Mouse (Mus musculus) heart, embryonic 14.5 days (tissue): ENCODE data around the gene Cfap65. TPM values are rescaled to one million over a fixed set of nuclear protein-coding genes. Genes with fewer than 3 reads are reported as not detected.

ENCODE experiments used
- ATAC-seq: fragments of 200-750 bp; cut with Nextera tagmentation; 2 replicates; pipeline ENCODE4 v1.8.0; 2017; ENCODE audit warnings: low read depth, moderate TSS enrichment; ENCODE audit not compliant: insufficient number of reproducible peaks, insufficient read depth, low FRiP score
- H3K27ac ChIP-seq, 2 experiments: fragments of 200-500 bp in 1 of 2; fragments of 300-500 bp in 1 of 2; sonication (generic) in 1 of 2; replicated peaks in 1 of 2; 2 replicates each; pipeline ENCODE4 v1.5.1; 2012 to 2014; ENCODE audit warnings: low read depth in 2 of 2, low read length in 2 of 2, control low read depth in 1 of 2, mild to moderate bottlenecking in 1 of 2, mixed read lengths in 1 of 2; ENCODE audit not compliant: control insufficient read depth in 1 of 2, insufficient read depth in 1 of 2
- H3K27me3 ChIP-seq: fragments of 300-500 bp; sonication (generic); 2 replicates; pipeline ENCODE4 v1.6.1; 2014; ENCODE audit warnings: mild to moderate bottlenecking, low read length, control low read depth; ENCODE audit not compliant: control insufficient read depth, insufficient read depth
- H3K36me3 ChIP-seq: fragments of 300-500 bp; sonication (generic); 2 replicates; pipeline ENCODE4 v1.6.1; 2014; ENCODE audit warnings: mild to moderate bottlenecking, control low read depth, low read length, mixed read lengths; ENCODE audit not compliant: control insufficient read depth, insufficient read depth
- H3K4me1 ChIP-seq, 2 experiments: fragments of 200-500 bp in 1 of 2; fragments of 300-500 bp in 1 of 2; sonication (generic) in 1 of 2; 2 replicates each; pipeline ENCODE4 v1.6.1; 2012 to 2014; ENCODE audit warnings: low read length in 2 of 2, control low read depth in 1 of 2, mixed read lengths in 1 of 2; ENCODE audit not compliant: control insufficient read depth in 2 of 2, insufficient read depth in 2 of 2
- H3K4me2 ChIP-seq: fragments of 300-500 bp; sonication (generic); 2 replicates; pipeline ENCODE4 v1.6.1; 2014; ENCODE audit warnings: mild to moderate bottlenecking, low read length
- H3K4me3 ChIP-seq, 2 experiments: fragments of 200-500 bp in 1 of 2; fragments of 300-500 bp in 1 of 2; sonication (generic) in 1 of 2; 2 replicates each; pipeline ENCODE4 v1.5.1; 2012 to 2014; ENCODE audit warnings: low read length in 2 of 2, mild to moderate bottlenecking in 2 of 2, control low read depth in 1 of 2, low read depth in 1 of 2, moderate library complexity in 1 of 2; ENCODE audit not compliant: control insufficient read depth in 1 of 2, insufficient read depth in 1 of 2
- H3K9ac ChIP-seq: fragments of 300-500 bp; sonication (generic); 2 replicates; pipeline ENCODE4 v1.6.1; 2014; ENCODE audit warnings: mild to moderate bottlenecking, low read length
- H3K9me3 ChIP-seq: fragments of 300-500 bp; sonication (generic); 2 replicates; pipeline ENCODE4 v1.6.1; 2016; ENCODE audit warnings: low read length, control low read depth; ENCODE audit not compliant: control insufficient read depth
- WGBS: fragments of 180-500 bp; shearing (Covaris S2); extraction: QIAGEN DNeasy Blood & Tissue Kit; methylation state at CpG from one replicate; pipeline ENCODE4 v1.1.7; 2014; 5-methylcytosine and 5-hydroxymethylcytosine counted together
- polyA plus RNA-seq: library from polyadenylated mRNA; unstranded; fragments of >200 nt; fragmentation: Nextera tagmentation; extraction: Ambion mirVana; gene quantifications from 2 replicates; pipeline ENCODE4 v1.2.1, GENCODE M21; 2014

Gene Cfap65
- polyA plus RNA-seq, 1 experiment from 2014 or later: not detected

DNA sequence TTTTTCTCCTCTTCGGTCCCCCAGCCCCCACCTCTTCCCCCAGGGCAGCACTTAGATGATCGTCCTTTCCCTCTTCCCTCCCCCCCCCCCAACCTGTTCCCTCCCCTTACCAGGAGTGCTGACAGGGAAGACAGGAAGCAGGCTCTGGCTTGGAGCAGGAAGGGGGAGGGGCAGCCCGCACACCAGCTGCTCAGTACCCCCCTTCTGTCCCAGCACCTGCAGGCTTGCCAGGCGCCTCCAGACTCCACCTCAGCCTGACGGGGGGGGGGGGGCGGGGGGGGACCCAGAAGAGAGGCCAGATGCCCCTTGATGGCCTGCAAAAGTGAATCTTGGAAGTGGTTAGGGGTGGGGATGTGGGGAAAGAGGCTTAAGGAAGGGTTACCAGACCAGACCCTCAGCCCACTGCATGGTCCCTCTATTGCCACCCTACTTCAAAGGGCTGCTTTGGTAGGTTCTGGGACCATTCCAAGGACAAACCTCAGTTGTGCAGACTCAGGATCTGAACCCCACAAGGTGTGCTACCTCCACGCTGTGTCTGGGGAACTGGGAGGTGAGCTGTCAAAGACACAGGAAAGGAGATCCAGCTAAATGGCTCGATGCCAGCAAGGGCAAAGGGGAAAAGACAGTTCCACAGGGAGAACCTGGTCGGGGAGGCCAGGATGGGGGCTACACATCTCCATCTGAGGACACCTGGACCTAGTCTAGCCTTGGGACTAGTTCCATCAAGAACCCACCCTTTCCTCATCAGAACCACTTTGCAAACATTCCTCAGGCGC lies 36.6 kb downstream of the Cfap65 start:
- H3K4me3 ChIP-seq: no peak overlapping the region
- peaks cover 99% of the 10 kb centered on the region for H3K27me3 ChIP-seq
- 5% methylated on average over 7 of the region's 10 CpGs for WGBS
- H3K9ac ChIP-seq: no peak overlapping the region
- H3K36me3 ChIP-seq: no peaks in the 10 kb centered on the region
- no peak overlapping the region for H3K4me2 ChIP-seq
- peaks cover 2 to 12% of the 10 kb centered on the region in 2 experiments; a peak in 2 of 4 replicates for H3K4me1 ChIP-seq
- no peak for ATAC-seq
- H3K9me3 ChIP-seq: no peaks in the 10 kb centered on the region
- no peak overlapping the region for H3K27ac ChIP-seq

DNA sequence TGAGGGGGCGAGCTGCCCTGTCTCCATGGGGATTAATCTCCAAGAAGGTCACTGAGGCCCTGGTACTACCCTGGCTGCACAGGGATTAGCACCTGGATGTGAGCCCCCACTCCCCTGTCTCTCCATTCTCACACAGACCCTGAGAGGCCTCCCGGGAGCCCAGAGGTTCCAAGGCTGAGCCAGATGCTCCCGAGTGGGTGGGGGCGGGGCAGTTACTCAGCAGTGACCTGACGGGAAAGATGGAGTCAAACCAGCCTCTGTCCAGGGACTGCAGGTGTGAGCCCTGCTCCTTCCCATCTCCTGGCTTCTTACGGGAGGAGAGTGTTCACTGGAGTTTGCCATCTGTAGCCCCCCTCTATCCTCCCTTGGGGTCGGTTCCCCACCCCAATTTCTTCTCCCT lies 37.4 kb downstream of the Cfap65 start:
- Histone ChIP-seq H3K4me2 (no peak overlapping the region), H3K36me3 (no peaks in the 10 kb centered on the region), H3K9ac (no peak overlapping the region), H3K27me3 (peaks cover 99% of the 10 kb centered on the region), H3K4me3 (no peak overlapping the region), H3K27ac (no peak overlapping the region), H3K9me3 (no peaks in the 10 kb centered on the region), H3K4me1 (peaks cover 5 to 12% of the 10 kb centered on the region in 2 experiments; a peak in 2 of 4 replicates)
- no peak for ATAC-seq
- WGBS: 2% methylated on average over 7 of the region's 7 CpGs

DNA sequence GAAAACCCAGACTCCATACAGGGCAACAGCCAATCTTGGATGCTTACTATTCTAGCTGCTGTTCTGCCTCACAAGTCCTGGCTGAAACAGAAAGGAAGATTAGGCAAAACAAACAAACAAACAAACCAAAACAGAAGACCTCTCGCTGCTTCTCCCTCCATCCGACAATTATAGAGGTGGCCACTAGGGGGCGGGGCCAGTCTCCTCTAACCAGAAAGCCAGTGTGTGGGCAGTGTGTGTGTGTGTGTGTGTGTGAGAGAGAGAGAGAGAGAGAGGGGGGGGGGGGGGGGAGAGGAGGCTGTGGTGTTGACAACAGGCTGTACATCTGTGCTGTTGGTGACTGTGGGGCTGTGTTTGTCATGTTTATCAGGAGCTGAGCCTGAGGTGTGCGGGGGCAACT lies 40.4 kb downstream of the Cfap65 start:
- no peak for ATAC-seq
- Histone ChIP-seq H3K9me3 (no peaks in the 10 kb centered on the region), H3K4me1 (peaks cover 3 to 4% of the 10 kb centered on the region in 2 experiments; a peak in 2 of 4 replicates), H3K4me3 (no peak overlapping the region), H3K36me3 (no peaks in the 10 kb centered on the region), H3K4me2 (no peak overlapping the region), H3K27me3 (peaks cover 99% of the 10 kb centered on the region), H3K27ac (no peak overlapping the region), H3K9ac (no peak overlapping the region)
- 14% methylated on average over 4 of the region's 4 CpGs for WGBS

DNA sequence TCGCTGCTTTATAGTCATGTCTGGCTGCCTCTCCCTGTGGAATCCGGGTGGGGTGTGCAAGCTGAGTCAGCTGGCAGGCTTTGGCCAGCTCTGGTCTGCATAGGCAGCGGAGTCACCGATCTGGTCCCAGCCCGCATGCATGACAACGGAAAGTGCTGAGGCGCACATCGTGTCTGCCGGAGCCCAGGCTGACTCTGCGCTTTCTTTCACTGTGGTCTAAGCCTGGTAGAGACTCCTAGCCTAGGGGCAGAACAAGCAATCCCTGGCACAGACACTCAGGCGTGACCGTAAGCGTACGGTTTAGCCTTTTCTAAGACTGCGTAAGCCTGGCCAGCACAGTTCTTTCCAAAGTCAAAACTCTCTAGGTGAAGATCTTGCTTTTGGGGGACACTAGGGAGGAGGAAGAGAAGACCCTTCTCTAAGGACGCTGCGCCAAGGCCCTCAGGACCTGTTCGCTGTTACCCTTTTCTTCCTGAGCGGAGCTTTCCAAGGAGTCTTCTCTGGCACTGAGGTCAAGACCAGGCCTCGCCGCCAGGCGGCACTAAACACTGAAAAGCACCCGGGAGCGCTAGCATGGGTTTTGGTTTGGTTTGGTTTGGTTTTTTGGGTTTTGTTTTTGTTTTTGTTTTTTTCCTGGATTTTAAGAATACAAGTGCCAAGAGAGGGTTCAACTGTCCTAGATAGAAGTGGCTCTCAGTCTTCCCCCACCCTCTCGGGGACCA lies 42.1 kb downstream of the Cfap65 start, which contains the start of gene Cryba2:
Gene Cryba2 (minus strand): TSS at position 10 of the 722 bp plus-strand sequence.
- Histone ChIP-seq H3K27me3 (peaks cover 93% of the 10 kb centered on the region), H3K36me3 (no peaks in the 10 kb centered on the region), H3K9ac (no peak within 1 kb of the TSS), H3K9me3 (no peaks in the 10 kb centered on the region), H3K27ac (no peak within 1 kb of the TSS), H3K4me3 (no peak within 1 kb of the TSS), H3K4me1 (peaks cover 0 to 3% of the 10 kb centered on the region in 2 experiments; a peak in 1 of 4 replicates), H3K4me2 (peak within 1 kb of the TSS; percentile 7; the same call in 1 of the 2 replicates)
- no peak for ATAC-seq
- WGBS: 6% methylated on average over 25 of the region's 25 CpGs

DNA sequence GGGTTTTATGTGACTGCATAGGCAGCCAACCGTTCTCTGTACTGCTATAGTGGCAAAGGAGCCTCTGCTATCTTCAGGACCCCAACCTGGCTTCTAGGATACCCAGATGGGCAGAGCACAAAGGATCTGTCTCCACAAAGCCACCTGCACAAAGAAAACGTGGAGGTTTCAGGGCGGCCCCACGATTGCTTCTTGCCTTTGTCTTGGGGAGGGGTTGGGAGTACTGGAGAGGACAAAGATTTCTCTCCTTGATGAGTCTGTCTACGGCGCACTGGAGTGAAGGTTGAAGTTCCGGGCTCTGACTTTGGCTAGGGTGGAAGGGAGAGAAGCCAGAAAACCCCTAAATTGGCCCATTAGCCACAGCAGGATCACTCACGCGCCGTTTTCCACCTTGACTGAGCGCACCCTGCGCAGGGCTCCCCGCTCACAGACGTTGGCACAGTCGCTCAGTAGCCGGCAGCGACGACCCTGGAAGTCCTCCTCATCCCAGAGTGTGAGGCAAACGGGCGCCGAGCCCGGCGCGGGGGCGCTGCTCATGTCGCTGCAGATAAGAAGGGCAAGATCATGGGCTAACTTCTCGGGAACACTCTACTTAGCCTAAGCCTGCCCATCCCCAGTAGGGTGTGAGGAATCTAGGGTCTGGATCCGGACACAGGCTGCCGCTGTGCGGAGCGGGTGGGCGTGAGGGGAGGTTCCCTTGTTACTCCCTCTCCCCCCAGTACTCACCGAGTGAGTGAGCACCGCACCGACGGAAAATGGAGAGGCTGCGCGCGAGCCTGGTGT lies 42.9 kb downstream of the Cfap65 start:
- Histone ChIP-seq H3K4me3 (no peak overlapping the region), H3K9me3 (no peaks in the 10 kb centered on the region), H3K9ac (no peak overlapping the region), H3K4me2 (peak overlapping the region; percentile 7; the same call in 1 of the 2 replicates), H3K27me3 (peaks cover 92% of the 10 kb centered on the region), H3K27ac (no peak overlapping the region), H3K4me1 (peaks cover 0 to 3% of the 10 kb centered on the region in 2 experiments; a peak in 1 of 4 replicates), H3K36me3 (no peaks in the 10 kb centered on the region)
- 3% methylated on average over 39 of the region's 39 CpGs for WGBS
- no peak for ATAC-seq

DNA sequence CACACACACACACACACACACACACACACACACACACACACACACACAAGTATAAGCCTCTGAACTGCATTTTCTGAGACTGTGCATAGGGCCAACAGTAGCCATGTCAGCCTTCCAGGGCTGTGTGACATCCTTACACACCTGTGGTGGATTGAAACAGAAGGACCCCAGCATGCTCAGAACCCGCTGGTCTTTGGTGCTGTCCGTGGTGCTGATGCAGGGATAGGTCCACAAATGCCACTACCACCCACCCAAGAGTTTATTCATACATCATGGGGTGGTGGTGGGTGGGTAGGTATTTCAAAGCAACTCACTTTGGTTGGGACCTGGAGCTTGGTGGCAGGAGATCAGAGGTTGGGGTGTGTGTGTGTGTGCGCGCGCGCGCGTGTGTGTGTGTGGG lies 43.9 kb downstream of the Cfap65 start:
- peaks cover 92% of the 10 kb centered on the region for H3K27me3 ChIP-seq
- 1% methylated on average over 4 of the region's 8 CpGs for WGBS
- no peak for ATAC-seq
- H3K4me1 ChIP-seq: peaks cover 0 to 3% of the 10 kb centered on the region in 2 experiments; a peak in 1 of 4 replicates
- no peak overlapping the region for H3K9ac ChIP-seq
- H3K4me3 ChIP-seq: no peak overlapping the region
- H3K27ac ChIP-seq: no peak overlapping the region
- H3K9me3 ChIP-seq: no peaks in the 10 kb centered on the region
- no peak overlapping the region for H3K4me2 ChIP-seq
- no peaks in the 10 kb centered on the region for H3K36me3 ChIP-seq
